Mouse (Mus musculus) intestine, embryonic 16.5 days (tissue): ENCODE measurements around the gene Tcf20. TPM values are rescaled to one million over a fixed set of nuclear protein-coding genes. Genes with fewer than 3 reads are reported as not detected.

Source experiments
- ATAC-seq: fragments of 200-750 bp; cut with Nextera tagmentation; 2 replicates; pipeline ENCODE4 v1.8.0; 2017; ENCODE audit warnings: moderate TSS enrichment, moderate library complexity
- H3K27ac ChIP-seq: fragments of 300-500 bp; sonication (generic); 2 replicates; pipeline ENCODE4 v1.5.1; 2014; ENCODE audit warnings: mild to moderate bottlenecking, low read length
- H3K27me3 ChIP-seq: fragments of 300-500 bp; sonication (generic); replicated peaks from 2 replicates; pipeline ENCODE4 v1.6.1; 2014; ENCODE audit warnings: low read length, control low read depth, mixed read lengths; ENCODE audit not compliant: control insufficient read depth, insufficient read depth
- H3K36me3 ChIP-seq: fragments of 300-500 bp; sonication (generic); 2 replicates; pipeline ENCODE4 v1.6.1; 2014; ENCODE audit warnings: low read length, control low read depth; ENCODE audit not compliant: control insufficient read depth, insufficient read depth
- H3K4me1 ChIP-seq: fragments of 300-500 bp; sonication (generic); 2 replicates; pipeline ENCODE4 v1.6.1; 2014; ENCODE audit warnings: low read length, control low read depth, mixed read lengths; ENCODE audit not compliant: control insufficient read depth, insufficient read depth
- H3K4me2 ChIP-seq: fragments of 300-500 bp; sonication (generic); 2 replicates; pipeline ENCODE4 v1.6.1; 2014; ENCODE audit warnings: low read depth, low read length, control low read depth
- H3K4me3 ChIP-seq: fragments of 300-500 bp; sonication (generic); 2 replicates; pipeline ENCODE4 v1.5.1; 2014; ENCODE audit warnings: mild to moderate bottlenecking, low read length
- H3K9ac ChIP-seq: fragments of 300-500 bp; sonication (generic); 2 replicates; pipeline ENCODE4 v1.6.1; 2014; ENCODE audit warnings: low read depth, low read length
- H3K9me3 ChIP-seq: fragments of 300-500 bp; sonication (generic); 2 replicates; pipeline ENCODE4 v1.6.1; 2016; ENCODE audit warnings: low read length, control low read depth; ENCODE audit not compliant: control insufficient read depth
- WGBS: fragments of 180-500 bp; shearing (Covaris S2); extraction: QIAGEN DNeasy Blood & Tissue Kit; methylation state at CpG from one replicate; pipeline ENCODE4 v1.1.7; 2014; 5-methylcytosine and 5-hydroxymethylcytosine counted together
- polyA plus RNA-seq: library from polyadenylated mRNA; unstranded; fragments of >200 nt; fragmentation: Nextera tagmentation; extraction: Ambion mirVana; gene quantifications from 2 replicates; pipeline ENCODE4 v1.2.1, GENCODE M21; 2015

The Tcf20 gene
- polyA plus RNA-seq, 1 experiment from 2014 or later = 5.5 TPM

GRCm38 (mm10) chr15:82983416-82984026 lies 4.2 kb downstream of the Tcf20 start:
- Histone ChIP-seq H3K9ac (no peak overlapping the region), H3K4me2 (peak overlapping the region; percentile 37; the same call in 1 of the 2 replicates), H3K4me3 (no peak overlapping the region), H3K27me3 (peaks cover 2% of the 10 kb centered on the region; the same call in 1 of the 2 replicates), H3K4me1 (peaks cover 31% of the 10 kb centered on the region), H3K9me3 (no peaks in the 10 kb centered on the region), H3K36me3 (no peaks in the 10 kb centered on the region), H3K27ac (peak overlapping the region; percentile 19; the same call in 1 of the 2 replicates)
- 35% methylated on average over 9 of the region's 9 CpGs for WGBS
- ATAC-seq = 0 out of 2 replicates have a peak, but pooled peaks have one; percentile 19

DNA sequence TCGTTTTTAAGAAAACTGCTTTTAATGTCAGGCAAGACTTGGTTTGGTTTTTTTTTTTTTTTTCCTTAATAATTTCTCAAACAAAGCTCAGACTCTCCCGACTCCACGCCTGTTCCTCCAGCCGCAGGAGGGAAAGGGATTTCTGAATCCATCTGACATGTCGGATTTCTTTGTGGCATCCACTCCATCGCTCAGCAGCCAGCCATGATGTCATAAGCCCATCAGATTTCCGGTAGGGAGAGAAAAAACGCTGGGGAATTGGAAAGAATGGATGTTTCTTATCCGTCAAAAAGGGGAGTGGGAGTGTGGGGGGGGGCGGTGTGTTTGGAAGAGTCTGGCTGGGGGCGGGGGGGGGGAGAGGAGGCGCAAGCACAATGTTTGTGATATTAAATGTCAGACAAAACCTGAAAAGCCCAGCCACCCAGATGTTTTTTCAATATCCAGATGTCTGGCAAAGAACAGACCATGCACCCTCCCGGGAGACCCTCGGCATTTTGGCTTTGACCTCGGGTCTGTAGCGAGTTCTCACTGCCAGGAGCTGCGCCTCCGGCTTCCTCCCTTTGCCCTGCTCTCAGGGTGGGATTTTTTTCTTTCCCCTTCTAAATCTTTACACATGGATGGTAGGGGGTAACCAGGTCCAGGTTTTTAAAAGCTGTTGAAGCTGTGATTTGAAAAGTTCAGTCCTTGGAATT lies 4.8 kb downstream of the Tcf20 start:
- ATAC-seq = no peak
- 0 out of 2 replicates have a peak overlapping the region, but pooled peaks have one; percentile 29 for H3K27ac ChIP-seq
- WGBS = 19% methylated on average over 17 of the region's 18 CpGs
- no peaks in the 10 kb centered on the region for H3K9me3 ChIP-seq
- peaks cover 2% of the 10 kb centered on the region; the same call in 1 of the 2 replicates for H3K27me3 ChIP-seq
- no peak overlapping the region for H3K9ac ChIP-seq
- H3K36me3 ChIP-seq = no peaks in the 10 kb centered on the region
- H3K4me2 ChIP-seq = peak overlapping the region; percentile 37
- H3K4me1 ChIP-seq = peaks cover 25% of the 10 kb centered on the region
- H3K4me3 ChIP-seq = no peak overlapping the region

DNA sequence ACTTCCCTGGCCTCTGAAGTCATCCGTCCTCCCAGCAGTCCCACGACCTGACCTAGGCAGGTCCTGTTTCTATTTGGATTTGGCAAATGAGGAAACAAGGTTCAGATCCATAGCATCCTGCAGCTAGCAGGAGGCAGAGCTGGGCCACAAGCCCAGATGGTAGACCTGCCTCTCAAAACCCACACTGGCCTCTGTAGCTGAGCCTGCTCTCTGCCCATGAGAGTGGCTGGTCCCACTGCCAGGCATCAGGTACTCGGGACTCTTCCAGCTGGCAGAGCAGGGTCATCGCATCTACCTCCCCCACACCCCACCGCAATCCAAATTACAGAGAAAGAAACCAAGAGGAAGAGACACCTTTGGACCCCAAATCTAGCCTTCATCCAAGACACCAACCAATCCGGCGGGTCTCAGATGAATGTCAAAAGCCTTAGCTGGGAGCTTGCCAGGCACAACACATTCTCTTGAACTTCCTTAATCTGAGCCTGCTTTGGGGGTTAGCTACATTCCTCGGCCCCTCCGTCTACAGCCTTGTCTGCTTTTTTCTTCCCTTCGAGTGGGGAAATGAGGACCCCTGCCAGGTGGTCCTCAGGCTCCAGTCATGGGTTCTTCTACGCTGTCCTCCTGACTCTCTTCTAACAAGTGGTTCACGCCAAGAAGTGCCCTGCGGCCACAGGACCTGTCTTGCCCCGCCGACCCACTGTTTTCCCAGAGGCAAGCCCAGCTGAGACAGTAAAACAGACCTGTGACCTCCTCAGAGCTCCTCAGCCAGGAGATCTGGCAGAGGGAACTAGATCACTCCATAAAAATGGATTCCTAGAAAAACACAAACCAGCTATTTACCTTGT lies 5.8 kb downstream of the Tcf20 start:
- ATAC-seq = no peak
- no peak overlapping the region for H3K9ac ChIP-seq
- H3K4me3 ChIP-seq = no peak overlapping the region
- peaks cover 2% of the 10 kb centered on the region; the same call in 1 of the 2 replicates for H3K27me3 ChIP-seq
- H3K9me3 ChIP-seq = no peaks in the 10 kb centered on the region
- no peak overlapping the region for H3K4me2 ChIP-seq
- H3K36me3 ChIP-seq = no peaks in the 10 kb centered on the region
- peaks cover 25% of the 10 kb centered on the region for H3K4me1 ChIP-seq
- WGBS = 43% methylated on average over 15 of the region's 15 CpGs
- no peak overlapping the region for H3K27ac ChIP-seq

DNA sequence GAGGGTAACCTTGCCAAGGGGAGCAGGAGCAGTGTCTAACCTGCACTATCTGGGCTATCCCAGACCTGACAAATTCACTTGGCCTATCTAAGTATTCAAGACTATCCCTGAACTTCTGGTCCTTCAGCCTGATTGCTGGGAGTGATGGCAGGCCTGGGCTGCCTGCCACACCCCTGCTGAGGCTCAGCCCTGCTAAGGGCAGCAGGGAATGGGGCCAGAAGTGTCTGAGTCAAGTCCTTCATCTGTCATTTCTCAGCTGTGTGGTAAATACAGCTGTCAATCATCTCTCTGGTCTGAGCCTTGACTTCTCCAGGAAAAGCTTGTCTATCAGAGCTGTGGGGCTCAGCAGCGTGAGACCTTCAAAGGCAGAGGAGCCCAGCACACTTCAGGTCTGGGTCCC lies 8.1 kb downstream of the Tcf20 start:
- Histone ChIP-seq H3K36me3 (no peaks in the 10 kb centered on the region), H3K27me3 (no peaks in the 10 kb centered on the region), H3K4me2 (no peak overlapping the region), H3K9ac (no peak overlapping the region), H3K4me3 (no peak overlapping the region), H3K4me1 (peaks cover 22% of the 10 kb centered on the region), H3K9me3 (no peaks in the 10 kb centered on the region), H3K27ac (no peak overlapping the region)
- 79% methylated on average over 1 of the region's 1 CpGs for WGBS
- ATAC-seq = no peak

GRCm38 (mm10) chr15:82974471-82974870 lies 13.2 kb downstream of the Tcf20 start:
- H3K9me3 ChIP-seq = no peaks in the 10 kb centered on the region
- ATAC-seq = no peak
- no peak overlapping the region for H3K4me3 ChIP-seq

DNA sequence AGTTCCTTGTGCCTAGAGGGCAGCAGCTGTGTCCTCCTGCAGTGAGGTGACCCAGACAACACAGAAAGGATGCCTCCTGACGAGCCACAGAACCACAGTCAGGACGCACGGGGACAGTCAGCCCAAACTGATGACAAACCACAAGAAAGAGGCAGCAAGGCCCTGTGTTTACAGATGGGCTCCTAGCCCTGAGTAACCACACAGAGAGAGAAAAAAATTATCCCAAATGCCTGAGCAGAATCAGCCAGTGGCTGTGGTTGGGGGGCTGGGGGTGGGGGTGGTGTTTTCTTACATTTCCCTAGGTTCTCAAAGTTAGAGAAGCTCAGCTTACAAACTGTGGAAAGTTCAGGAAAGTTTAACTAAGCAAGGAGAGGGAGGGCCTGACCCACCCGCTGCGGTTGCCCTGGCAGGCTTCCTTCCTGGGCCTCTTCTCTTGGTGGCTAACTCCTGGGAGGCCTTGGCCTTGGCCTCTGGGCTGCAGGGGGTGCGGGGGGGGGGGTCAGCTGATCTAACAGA lies 18.4 kb downstream of the Tcf20 start:
- peak; percentile 24; the same call in 1 of the 2 replicates for ATAC-seq
- Histone ChIP-seq H3K4me2 (no peak overlapping the region), H3K36me3 (no peaks in the 10 kb centered on the region), H3K9me3 (no peaks in the 10 kb centered on the region), H3K4me3 (no peak overlapping the region), H3K27ac (peak overlapping the region; percentile 60), H3K27me3 (peaks cover 7% of the 10 kb centered on the region; the same call in 1 of the 2 replicates), H3K4me1 (peaks cover 20% of the 10 kb centered on the region), H3K9ac (peak overlapping the region; percentile 39)
- 40% methylated on average over 6 of the region's 6 CpGs for WGBS

More at GRCm38 (mm10) chr15:82974471-82974870, 13.2 kb downstream of the Tcf20 start:
- no peak overlapping the region for H3K4me2 ChIP-seq
- H3K27me3 ChIP-seq = no peaks in the 10 kb centered on the region
- WGBS = 60% methylated on average over 1 of the region's 1 CpGs
- H3K36me3 ChIP-seq = no peaks in the 10 kb centered on the region
- peaks cover 3% of the 10 kb centered on the region for H3K4me1 ChIP-seq
- H3K9ac ChIP-seq = peak overlapping the region; percentile 23; the same call in 1 of the 2 replicates
- H3K27ac ChIP-seq = no peak overlapping the region

GRCm38 (mm10) chr15:82968449-82968848 lies 19.2 kb downstream of the Tcf20 start:
- Histone ChIP-seq H3K4me2 (peak overlapping the region; percentile 33), H3K36me3 (no peaks in the 10 kb centered on the region), H3K9ac (peak overlapping the region; percentile 39), H3K4me1 (peaks cover 20% of the 10 kb centered on the region), H3K27me3 (peaks cover 7% of the 10 kb centered on the region; the same call in 1 of the 2 replicates), H3K9me3 (no peaks in the 10 kb centered on the region), H3K27ac (peak overlapping the region; percentile 60), H3K4me3 (0 out of 2 replicates have a peak overlapping the region, but pooled peaks have one; percentile 4)
- ATAC-seq = no peak; the same call in 1 of the 2 replicates
- 7% methylated on average over 22 of the region's 22 CpGs for WGBS

- H3K27me3 ChIP-seq = peaks cover 10% of the 10 kb centered on the region; the same call in 1 of the 2 replicates
- ATAC-seq = no peak
- H3K36me3 ChIP-seq = no peaks in the 10 kb centered on the region
- H3K27ac ChIP-seq = 0 out of 2 replicates have a peak overlapping the region, but pooled peaks have one; percentile 60
- H3K4me1 ChIP-seq = peaks cover 22% of the 10 kb centered on the region
- peak overlapping the region; percentile 33; the same call in 1 of the 2 replicates for H3K4me2 ChIP-seq
- 34% methylated on average over 6 of the region's 6 CpGs for WGBS
- H3K9ac ChIP-seq = peak overlapping the region; percentile 39; the same call in 1 of the 2 replicates
- no peak overlapping the region for H3K4me3 ChIP-seq
- no peaks in the 10 kb centered on the region for H3K9me3 ChIP-seq
Measured at GRCm38 (mm10) chr15:82967947-82968346, 19.7 kb downstream of the Tcf20 start.
